Mouse (Mus musculus) limb, embryonic 14.5 days (tissue): ENCODE results near the gene Ncaph. TPM values are rescaled to one million over a fixed set of nuclear protein-coding genes. Genes with fewer than 3 reads are reported as not detected.
"Not testable (repeated sequence)": the region's sequence is repeated elsewhere in the genome, so short reads cannot be mapped to it uniquely, and the experiment has no call there.

Experiments
- ATAC-seq: fragments of 200-750 bp; cut with Nextera tagmentation; 2 replicates; pipeline ENCODE4 v1.8.0; 2017; ENCODE audit warnings: low read depth, moderate number of reproducible peaks, moderate TSS enrichment; ENCODE audit not compliant: low FRiP score
- DNase-seq: peaks from one replicate; pipeline ENCODE4 v3.0.0-alpha.2; 2015; ENCODE audit warnings: low spot score
- H3K27ac ChIP-seq: fragments of 300-500 bp; sonication (generic); replicated peaks from 2 replicates; pipeline ENCODE4 v1.5.1; 2014; ENCODE audit warnings: low read depth, mild to moderate bottlenecking, low read length, moderate library complexity, mixed read lengths
- H3K27me3 ChIP-seq: fragments of 300-500 bp; sonication (generic); 2 replicates; pipeline ENCODE4 v1.6.1; 2014; ENCODE audit warnings: low read length, mixed read lengths; ENCODE audit not compliant: control insufficient read depth, insufficient read depth
- H3K36me3 ChIP-seq: fragments of 300-500 bp; sonication (generic); 2 replicates; pipeline ENCODE4 v1.6.1; 2014; ENCODE audit warnings: mild to moderate bottlenecking, low read length, moderate library complexity, mixed read lengths; ENCODE audit not compliant: control insufficient read depth, insufficient read depth
- H3K4me1 ChIP-seq: fragments of 300-500 bp; sonication (generic); 2 replicates; pipeline ENCODE4 v1.6.1; 2014; ENCODE audit warnings: antibody characterized with exemption, low read length, mixed read lengths; ENCODE audit not compliant: control insufficient read depth, insufficient read depth
- H3K4me2 ChIP-seq: fragments of 300-500 bp; sonication (generic); replicated peaks from 2 replicates; pipeline ENCODE4 v1.6.1; 2014; ENCODE audit warnings: low read depth, mild to moderate bottlenecking, low read length, moderate library complexity; ENCODE audit not compliant: severe bottlenecking
- H3K4me3 ChIP-seq: fragments of 300-500 bp; sonication (generic); replicated peaks from 2 replicates; pipeline ENCODE4 v1.5.1; 2014; ENCODE audit warnings: low read length
- H3K9ac ChIP-seq: fragments of 300-500 bp; sonication (generic); 2 replicates; pipeline ENCODE4 v1.6.1; 2014; ENCODE audit warnings: mild to moderate bottlenecking, low read depth, low read length, moderate library complexity; ENCODE audit not compliant: severe bottlenecking
- H3K9me3 ChIP-seq: fragments of 300-500 bp; sonication (generic); 2 replicates; pipeline ENCODE4 v1.6.1; 2016; ENCODE audit warnings: low read length; ENCODE audit not compliant: control insufficient read depth
- POLR2A ChIP-seq: fragments of 200-500 bp; IDR thresholded peaks from 2 replicates; pipeline ENCODE4 v1.8.0; 2012; ENCODE audit warnings: inconsistent platforms, mild to moderate bottlenecking, moderate library complexity, borderline replicate concordance; ENCODE audit not compliant: insufficient read depth, insufficient read length; ENCODE audit errors: extremely low read depth
- WGBS: fragments of 180-500 bp; shearing (Covaris S2); extraction: QIAGEN DNeasy Blood & Tissue Kit; methylation state at CpG from one replicate; pipeline ENCODE4 v1.1.7; 2014; 5-methylcytosine and 5-hydroxymethylcytosine counted together
- polyA plus RNA-seq, 2 experiments: library from polyadenylated mRNA; depleted of rRNA in 1 of 2; stranded (reverse) in 1 of 2; unstranded in 1 of 2; fragments of >200 nt; fragmentation: Nextera tagmentation in 1 of 2; extraction: Ambion mirVana in 1 of 2; gene quantifications; 2 replicates each; pipeline versions ENCODE4 v1.2.1 to v1.2.3; 2012 to 2014

Ncaph gene
- polyA plus RNA-seq, 2 experiments: 59.1 to 65.0 TPM

DNA sequence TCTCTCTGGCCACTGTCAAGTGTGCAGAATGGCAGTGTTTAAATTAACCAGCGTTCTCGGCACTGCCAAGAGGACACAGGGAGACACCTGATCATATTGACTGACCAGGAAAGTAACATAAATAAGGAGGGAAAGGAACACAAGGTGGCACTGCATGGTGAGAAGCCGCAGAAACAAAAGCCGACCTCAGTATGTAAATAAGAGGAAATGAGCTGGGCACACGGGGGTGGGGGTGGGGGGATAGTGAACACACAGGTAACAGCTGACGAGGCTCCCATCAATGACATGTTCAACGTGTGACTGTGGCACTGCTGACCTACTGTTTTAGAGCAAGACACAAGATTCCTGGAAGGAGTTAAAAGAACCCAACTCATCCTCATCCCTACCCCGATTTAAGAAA lies 2.4 kb downstream of the Ncaph start:
- WGBS: 79% methylated on average over 8 of the region's 8 CpGs
- no peak overlapping the region for H3K4me3 ChIP-seq

DNA sequence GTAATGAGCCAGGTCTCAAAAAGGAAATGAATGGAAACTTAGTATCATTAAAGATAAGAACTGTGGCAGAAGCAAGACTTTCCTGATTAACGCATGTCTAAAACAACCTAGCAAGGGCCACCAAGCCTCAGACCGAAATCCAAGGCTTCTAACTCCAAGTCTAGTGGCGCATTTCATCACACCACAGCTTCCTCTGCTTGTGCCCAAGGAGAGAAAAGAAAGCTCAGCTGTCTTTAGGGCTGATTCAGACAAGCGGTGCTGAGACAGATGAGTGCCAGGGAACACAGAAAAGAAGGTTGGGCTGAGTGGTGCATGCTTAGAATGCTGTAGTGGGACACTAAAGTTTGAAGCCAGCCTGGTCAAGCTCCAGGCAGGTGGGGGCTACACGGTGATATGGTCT lies 4.8 kb downstream of the Ncaph start:
- WGBS: 91% methylated on average over 5 of the region's 5 CpGs
- H3K4me1 ChIP-seq: peaks cover 10% of the 10 kb centered on the region
- DNase-seq: no peak
- no peak for TF ChIP-seq POLR2A
- no peak overlapping the region for H3K27ac ChIP-seq
- H3K4me2 ChIP-seq: no peak overlapping the region
- H3K4me3 ChIP-seq: no peak overlapping the region
- peaks cover 38% of the 10 kb centered on the region for H3K36me3 ChIP-seq
- no peak overlapping the region for H3K9ac ChIP-seq
- no peaks in the 10 kb centered on the region for H3K9me3 ChIP-seq
- no peak for ATAC-seq
- H3K27me3 ChIP-seq: no peaks in the 10 kb centered on the region

More for the DNA sequence above, 2.4 kb downstream of the Ncaph start:
- H3K9me3 ChIP-seq: no peaks in the 10 kb centered on the region
- no peak overlapping the region for H3K9ac ChIP-seq
- TF ChIP-seq POLR2A: no peak
- H3K36me3 ChIP-seq: peaks cover 13% of the 10 kb centered on the region
- H3K4me1 ChIP-seq: peaks cover 16% of the 10 kb centered on the region
- H3K4me2 ChIP-seq: no peak overlapping the region
- H3K27ac ChIP-seq: no peak overlapping the region
- H3K27me3 ChIP-seq: no peaks in the 10 kb centered on the region
- ATAC-seq (no peak), DNase-seq (no peak)

DNA sequence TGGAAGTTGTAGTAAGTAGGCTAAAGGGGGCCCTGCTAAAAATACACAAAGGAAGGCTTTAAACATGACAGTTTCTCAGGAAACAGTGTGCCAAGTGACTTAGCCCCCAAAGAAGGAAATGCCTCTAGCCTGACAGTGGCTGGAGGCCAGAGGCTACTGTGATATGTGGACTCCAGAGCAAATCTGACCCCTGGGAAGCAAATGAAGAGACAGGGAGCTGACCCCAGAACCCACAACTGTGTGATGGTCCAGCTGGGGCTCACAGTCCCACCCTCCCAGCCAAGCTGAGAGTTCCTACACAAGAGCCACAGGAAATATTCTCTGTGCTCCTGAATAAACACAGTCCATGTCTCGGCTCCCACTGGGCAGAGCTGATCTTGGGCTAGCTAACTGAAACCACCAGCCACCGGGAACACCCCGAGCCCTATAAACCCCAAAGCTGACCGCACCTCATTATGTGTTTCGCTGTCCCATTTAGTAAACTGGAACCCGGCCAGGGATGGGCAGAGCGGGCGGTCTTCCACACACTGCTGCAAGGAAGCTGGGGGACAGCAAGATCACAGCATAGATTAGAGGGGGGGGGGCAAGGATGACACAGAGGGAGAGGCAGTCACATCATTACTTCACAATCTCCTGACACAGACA lies 12.0 kb downstream of the Ncaph start:
- peak; percentile 4 for DNase-seq
- 84% methylated on average over 8 of the region's 8 CpGs for WGBS
- H3K9ac ChIP-seq: no peak overlapping the region

DNA sequence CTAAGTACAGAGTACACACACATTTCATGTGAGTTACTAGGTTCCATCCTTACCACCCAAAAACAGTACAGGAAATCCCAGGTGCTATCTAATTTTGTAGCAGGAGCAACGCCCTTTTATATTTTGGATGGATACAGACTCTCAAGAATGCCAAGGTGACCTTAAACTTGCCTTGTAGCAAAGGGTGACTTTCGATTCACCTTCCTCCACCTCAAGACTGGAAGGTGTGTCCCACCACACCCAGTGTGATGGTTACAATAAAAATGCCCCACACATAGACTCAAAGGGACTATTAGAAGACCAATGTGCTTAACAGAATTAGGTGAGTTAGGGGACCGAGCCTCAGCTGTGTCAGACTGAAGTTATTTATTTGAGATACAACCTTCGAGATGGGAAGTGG lies 24.8 kb downstream of the Ncaph start:
- no peaks in the 10 kb centered on the region for H3K4me1 ChIP-seq
- peaks cover 72% of the 10 kb centered on the region for H3K36me3 ChIP-seq
- no peak overlapping the region for H3K4me2 ChIP-seq
- WGBS: 93% methylated on average over 4 of the region's 4 CpGs
- ATAC-seq (no peak), DNase-seq (no peak)
- no peak overlapping the region for H3K27ac ChIP-seq
- H3K9me3 ChIP-seq: no peaks in the 10 kb centered on the region
- no peak for TF ChIP-seq POLR2A
- H3K9ac ChIP-seq: no peak overlapping the region
- H3K4me3 ChIP-seq: no peak overlapping the region
- no peaks in the 10 kb centered on the region for H3K27me3 ChIP-seq

More for the DNA sequence above, 12.0 kb downstream of the Ncaph start:
- H3K9me3 ChIP-seq: no peaks in the 10 kb centered on the region
- H3K4me2 ChIP-seq: no peak overlapping the region
- no peak overlapping the region for H3K4me3 ChIP-seq
- no peaks in the 10 kb centered on the region for H3K27me3 ChIP-seq
- no peak for TF ChIP-seq POLR2A
- H3K4me1 ChIP-seq: no peaks in the 10 kb centered on the region
- peaks cover 90% of the 10 kb centered on the region for H3K36me3 ChIP-seq
- no peak for ATAC-seq
- no peak overlapping the region for H3K27ac ChIP-seq

DNA sequence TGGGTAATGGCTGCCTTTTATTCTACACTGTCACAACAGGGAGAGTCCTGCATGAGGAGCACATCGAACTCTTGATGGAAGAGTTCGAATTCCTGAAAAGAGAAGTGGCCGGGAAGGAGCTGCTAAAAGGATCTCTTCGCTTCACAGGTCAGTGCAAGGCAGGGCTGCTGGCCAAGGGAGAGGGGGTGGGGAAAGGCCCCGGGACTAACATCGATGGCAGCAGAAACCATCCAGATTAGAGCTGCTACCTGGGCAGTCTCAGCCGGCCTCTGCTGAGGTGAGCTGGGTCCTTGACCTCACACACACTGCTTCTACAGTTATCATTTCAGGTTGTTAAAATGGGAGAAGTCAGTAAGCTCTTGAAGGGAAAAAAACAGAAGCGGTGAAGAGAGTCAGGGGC lies 41.8 kb downstream of the Ncaph start:
- Histone ChIP-seq H3K4me1 (no peaks in the 10 kb centered on the region), H3K9me3 (no peaks in the 10 kb centered on the region), H3K4me2 (no peak overlapping the region), H3K9ac (no peak overlapping the region), H3K36me3 (peaks cover under 1% of the 10 kb centered on the region; the same call in 1 of the 2 replicates), H3K27me3 (no peaks in the 10 kb centered on the region), H3K4me3 (no peak overlapping the region), H3K27ac (no peak overlapping the region)
- no peak for ATAC-seq
- no peak for TF ChIP-seq POLR2A
- 71% methylated on average over 8 of the region's 8 CpGs for WGBS
- DNase-seq: no peak

DNA sequence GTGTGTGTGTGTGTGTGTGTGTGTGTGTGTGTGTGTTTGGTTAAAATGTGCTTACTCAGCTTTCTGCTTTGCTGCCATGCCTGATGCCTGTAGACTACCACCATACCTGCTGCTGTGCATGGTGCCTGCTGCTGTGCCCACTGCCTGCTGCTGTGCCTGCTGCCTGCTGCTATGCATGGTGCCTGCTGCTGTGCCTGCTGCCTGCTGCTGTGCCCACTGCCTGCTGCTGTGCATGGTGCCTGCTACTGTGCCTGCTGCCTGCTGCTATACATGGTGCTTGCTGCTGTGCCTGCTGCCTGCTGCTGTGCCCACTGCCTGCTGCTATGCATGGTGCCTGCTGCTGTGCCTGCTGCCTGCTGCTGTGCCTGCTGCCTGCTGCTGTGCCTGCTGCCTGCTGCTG lies 43.6 kb downstream of the Ncaph start:
- ATAC-seq: not testable (repeated sequence)

More for the DNA sequence above, 43.6 kb downstream of the Ncaph start:
- not testable (repeated sequence) for H3K9me3 ChIP-seq, H3K4me3 ChIP-seq, H3K4me1 ChIP-seq, H3K4me2 ChIP-seq, DNase-seq, H3K9ac ChIP-seq, H3K36me3 ChIP-seq, H3K27ac ChIP-seq, H3K27me3 ChIP-seq
